Mouse (Mus musculus): ENCODE data around the gene Zfp385c.

DNA sequence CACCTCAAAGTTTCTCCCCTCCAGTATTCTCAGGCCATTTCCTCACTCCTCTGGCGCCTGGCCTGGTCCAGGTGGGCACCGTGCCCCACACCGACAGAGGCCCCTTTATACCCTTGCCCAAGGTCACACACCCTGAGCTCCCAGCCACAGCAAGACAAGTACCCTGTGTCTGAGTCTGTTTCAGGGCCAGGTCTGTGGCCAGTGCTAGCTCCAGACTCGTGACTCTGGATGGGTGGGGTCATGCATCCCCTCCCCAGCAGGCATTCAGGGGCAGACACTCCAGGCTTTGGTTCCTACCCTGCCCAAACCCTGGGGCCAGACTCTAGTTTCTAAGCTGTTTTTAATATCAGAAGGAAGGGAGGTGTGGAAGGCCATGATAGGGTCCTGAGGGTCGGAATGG is 10.4 kb downstream of the Zfp385c start:
- TF ChIP-seq CTCF (IDR thresholded peaks at IDR 0.05; ENCODE audit: low read depth), result no peak
- no peak for TF ChIP-seq EP300 (IDR thresholded peaks at IDR 0.05; ENCODE audit: low read depth)

Data from liver, embryonic 14.5 days (tissue).